Mouse (Mus musculus): ENCODE results near the gene Olfr70. TPM values are rescaled to one million over a fixed set of nuclear protein-coding genes. Genes with fewer than 3 reads are reported as not detected.

Olfr70 gene
- polyA plus RNA-seq, 2 experiments, result not detected

- H3K9ac ChIP-seq (ENCODE audit: low read depth, low read length, severe bottlenecking), result no peak overlapping the region
- H3K27ac ChIP-seq (replicated peaks; ENCODE audit: low read depth, low read length), result no peak overlapping the region
- H3K27me3 ChIP-seq (ENCODE audit: control insufficient read depth, insufficient read depth, low read length), result no peaks in the 10 kb centered on the region
- H3K9me3 ChIP-seq (ENCODE audit: control insufficient read depth, low read length), result no peaks in the 10 kb centered on the region
- no peak for DNase-seq (ENCODE audit: low spot score)
- no peak for ATAC-seq (ENCODE audit: low FRiP score, low read depth)
- no peak for TF ChIP-seq POLR2A (IDR thresholded peaks at IDR 0.05; ENCODE audit: borderline replicate concordance, extremely low read depth, insufficient read depth, insufficient read length)
- H3K4me2 ChIP-seq (replicated peaks; ENCODE audit: low read depth, low read length, severe bottlenecking), result no peak overlapping the region
- 89% methylated on average over 7 of the region's 7 CpGs for WGBS
- no peak overlapping the region for H3K4me3 ChIP-seq (replicated peaks; ENCODE audit: low read length)
- peaks cover 48% of the 10 kb centered on the region for H3K36me3 ChIP-seq (ENCODE audit: control insufficient read depth, insufficient read depth, low read length)
- no peaks in the 10 kb centered on the region for H3K4me1 ChIP-seq (ENCODE audit: control insufficient read depth, insufficient read depth, low read length)
Measured at GRCm38 (mm10) chr4:43679416-43680043, 21.1 kb downstream of the Olfr70 start.

DNA sequence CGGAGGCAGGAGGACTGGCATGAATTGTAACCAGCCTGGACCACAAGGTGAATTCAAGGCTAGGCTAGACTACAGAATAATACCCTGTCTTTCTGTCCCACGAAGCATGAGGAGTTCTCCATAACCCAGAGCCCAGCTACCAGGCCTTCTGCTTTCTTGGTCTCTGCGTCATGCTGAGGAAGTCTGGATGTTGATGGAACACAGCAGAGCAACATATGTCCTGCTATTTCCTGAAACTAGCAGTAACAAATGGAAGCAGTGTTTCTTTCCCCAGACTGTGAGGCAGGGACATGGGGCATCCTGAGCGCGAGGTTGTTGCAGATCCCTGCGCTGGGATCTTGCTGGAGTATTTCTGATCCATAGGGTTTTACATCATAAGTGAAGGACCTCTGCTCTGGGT is 22.1 kb downstream of the Olfr70 start:
- H3K4me1 ChIP-seq (ENCODE audit: control insufficient read depth, insufficient read depth, low read length), result no peaks in the 10 kb centered on the region
- no peak for DNase-seq (ENCODE audit: low spot score)
- TF ChIP-seq POLR2A (IDR thresholded peaks at IDR 0.05; ENCODE audit: borderline replicate concordance, extremely low read depth, insufficient read depth, insufficient read length), result no peak
- no peaks in the 10 kb centered on the region for H3K27me3 ChIP-seq (ENCODE audit: control insufficient read depth, insufficient read depth, low read length)
- H3K4me2 ChIP-seq (replicated peaks; ENCODE audit: low read depth, low read length, severe bottlenecking), result no peak overlapping the region
- H3K9me3 ChIP-seq (ENCODE audit: control insufficient read depth, low read length), result no peaks in the 10 kb centered on the region
- no peak overlapping the region for H3K9ac ChIP-seq (ENCODE audit: low read depth, low read length, severe bottlenecking)
- H3K27ac ChIP-seq (replicated peaks; ENCODE audit: low read depth, low read length), result no peak overlapping the region
- no peak overlapping the region for H3K4me3 ChIP-seq (replicated peaks; ENCODE audit: low read length)
- H3K36me3 ChIP-seq (ENCODE audit: control insufficient read depth, insufficient read depth, low read length), result peaks cover 53% of the 10 kb centered on the region
- 92% methylated on average over 6 of the region's 6 CpGs for WGBS
- ATAC-seq (ENCODE audit: low FRiP score, low read depth), result no peak

DNA sequence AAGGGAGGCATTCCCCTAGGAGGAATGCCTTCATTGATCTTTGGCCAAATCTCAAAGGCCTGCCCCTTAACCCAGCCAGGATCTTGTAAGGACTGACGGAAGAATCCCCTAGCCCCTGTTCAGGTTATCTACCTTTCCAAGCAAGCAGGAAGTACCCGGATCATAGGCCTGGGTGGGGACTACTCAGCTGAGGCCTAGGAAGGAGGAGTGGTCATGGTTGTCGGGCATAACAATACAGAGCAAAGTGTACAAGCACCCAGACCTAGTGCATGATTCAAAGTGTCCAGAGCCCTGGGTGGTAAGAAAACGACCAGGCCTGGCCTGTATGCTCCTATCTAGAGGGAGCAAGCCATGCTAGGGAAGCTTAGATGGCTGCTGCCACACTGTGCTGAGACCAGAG is 25.0 kb downstream of the Olfr70 start:
- 78% methylated on average over 4 of the region's 4 CpGs for WGBS

GRCm38 (mm10) chr4:43674974-43675373 is 25.6 kb downstream of the Olfr70 start:
- no peak overlapping the region for H3K27ac ChIP-seq (replicated peaks; ENCODE audit: low read depth, low read length)
- no peak overlapping the region for H3K4me3 ChIP-seq (replicated peaks; ENCODE audit: low read length)
- H3K4me1 ChIP-seq (ENCODE audit: control insufficient read depth, insufficient read depth, low read length), result peaks cover 11% of the 10 kb centered on the region

More for the DNA sequence above, 25.0 kb downstream of the Olfr70 start:
- no peaks in the 10 kb centered on the region for H3K27me3 ChIP-seq (ENCODE audit: control insufficient read depth, insufficient read depth, low read length)
- DNase-seq (ENCODE audit: low spot score) (no peak), ATAC-seq (ENCODE audit: low FRiP score, low read depth) (no peak)
- peaks cover 6% of the 10 kb centered on the region; the same call in 1 of the 2 replicates for H3K4me1 ChIP-seq (ENCODE audit: control insufficient read depth, insufficient read depth, low read length)
- no peak for TF ChIP-seq POLR2A (IDR thresholded peaks at IDR 0.05; ENCODE audit: borderline replicate concordance, extremely low read depth, insufficient read depth, insufficient read length)
- H3K9me3 ChIP-seq (ENCODE audit: control insufficient read depth, low read length), result no peaks in the 10 kb centered on the region
- no peak overlapping the region for H3K27ac ChIP-seq (replicated peaks; ENCODE audit: low read depth, low read length)
- H3K9ac ChIP-seq (ENCODE audit: low read depth, low read length, severe bottlenecking), result no peak overlapping the region
- peaks cover 33% of the 10 kb centered on the region for H3K36me3 ChIP-seq (ENCODE audit: control insufficient read depth, insufficient read depth, low read length)
- no peak overlapping the region for H3K4me2 ChIP-seq (replicated peaks; ENCODE audit: low read depth, low read length, severe bottlenecking)
- H3K4me3 ChIP-seq (replicated peaks; ENCODE audit: low read length), result no peak overlapping the region

GRCm38 (mm10) chr4:43673703-43674102 is 26.9 kb downstream of the Olfr70 start:
- ATAC-seq (ENCODE audit: low FRiP score, low read depth), result no peak
- peaks cover 14% of the 10 kb centered on the region for H3K4me1 ChIP-seq (ENCODE audit: control insufficient read depth, insufficient read depth, low read length)

More at GRCm38 (mm10) chr4:43674974-43675373, 25.6 kb downstream of the Olfr70 start:
- 86% methylated on average over 5 of the region's 5 CpGs for WGBS
- Histone ChIP-seq H3K36me3 (ENCODE audit: control insufficient read depth, insufficient read depth, low read length) (peaks cover 31% of the 10 kb centered on the region), H3K27me3 (ENCODE audit: control insufficient read depth, insufficient read depth, low read length) (no peaks in the 10 kb centered on the region), H3K9ac (ENCODE audit: low read depth, low read length, severe bottlenecking) (no peak overlapping the region), H3K4me2 (replicated peaks; ENCODE audit: low read depth, low read length, severe bottlenecking) (no peak overlapping the region), H3K9me3 (ENCODE audit: control insufficient read depth, low read length) (no peaks in the 10 kb centered on the region)
- no peak for DNase-seq (ENCODE audit: low spot score)
- TF ChIP-seq POLR2A (IDR thresholded peaks at IDR 0.05; ENCODE audit: borderline replicate concordance, extremely low read depth, insufficient read depth, insufficient read length), result no peak
- ATAC-seq (ENCODE audit: low FRiP score, low read depth), result no peak

More at GRCm38 (mm10) chr4:43673703-43674102, 26.9 kb downstream of the Olfr70 start:
- Histone ChIP-seq H3K36me3 (ENCODE audit: control insufficient read depth, insufficient read depth, low read length) (peaks cover 31% of the 10 kb centered on the region), H3K4me2 (replicated peaks; ENCODE audit: low read depth, low read length, severe bottlenecking) (no peak overlapping the region), H3K4me3 (replicated peaks; ENCODE audit: low read length) (no peak overlapping the region), H3K27me3 (ENCODE audit: control insufficient read depth, insufficient read depth, low read length) (no peaks in the 10 kb centered on the region), H3K27ac (replicated peaks; ENCODE audit: low read depth, low read length) (no peak overlapping the region), H3K9ac (ENCODE audit: low read depth, low read length, severe bottlenecking) (no peak overlapping the region), H3K9me3 (ENCODE audit: control insufficient read depth, low read length) (no peaks in the 10 kb centered on the region)
- no peak for DNase-seq (ENCODE audit: low spot score)
- no peak for TF ChIP-seq POLR2A (IDR thresholded peaks at IDR 0.05; ENCODE audit: borderline replicate concordance, extremely low read depth, insufficient read depth, insufficient read length)
- 79% methylated on average over 8 of the region's 8 CpGs for WGBS

Data from limb, embryonic 14.5 days (tissue).